Mouse (Mus musculus) heart, adult 9 months (tissue): ENCODE measurements around the gene Slc22a20.

Experiments
- DNase-seq, 2 experiments: peaks; one replicate each; pipeline ENCODE4 v3.0.0; 2022; ENCODE audit warnings: low spot score in 2 of 2

Slc22a20 gene

GRCm38 (mm10) chr19:5927026-5927425 lies 58.9 kb downstream of the Slc22a20 start:
- DNase-seq: no peak

- DNase-seq: no peak
These were observed 60.6 kb downstream of the Slc22a20 start for GRCm38 (mm10) chr19:5925311-5925855.

DNA sequence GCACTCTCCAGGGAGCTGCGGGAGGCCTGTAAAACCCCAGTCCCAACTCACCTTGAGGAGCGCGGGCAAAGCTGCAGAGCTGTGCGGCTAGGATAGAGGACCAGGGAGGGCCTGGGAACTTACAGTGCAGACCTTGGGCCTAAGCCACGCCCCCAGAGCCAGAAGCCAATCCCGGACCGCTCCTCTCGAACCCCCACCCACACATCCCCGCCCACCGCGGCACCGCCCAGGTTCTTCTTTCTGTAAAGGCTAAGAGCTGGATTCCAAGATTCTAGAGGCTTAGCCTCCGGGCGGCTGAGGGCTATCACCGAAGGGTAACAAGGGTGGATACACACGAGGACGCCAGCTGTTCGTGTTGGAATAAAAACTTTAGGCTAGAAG lies 61.2 kb downstream of the Slc22a20 start, which contains the start of gene Cdc42ep2:
Gene Cdc42ep2 (minus strand): TSS at position 104 of the 381 bp plus-strand sequence.
- peak; percentile 96 to 97 for DNase-seq

DNA sequence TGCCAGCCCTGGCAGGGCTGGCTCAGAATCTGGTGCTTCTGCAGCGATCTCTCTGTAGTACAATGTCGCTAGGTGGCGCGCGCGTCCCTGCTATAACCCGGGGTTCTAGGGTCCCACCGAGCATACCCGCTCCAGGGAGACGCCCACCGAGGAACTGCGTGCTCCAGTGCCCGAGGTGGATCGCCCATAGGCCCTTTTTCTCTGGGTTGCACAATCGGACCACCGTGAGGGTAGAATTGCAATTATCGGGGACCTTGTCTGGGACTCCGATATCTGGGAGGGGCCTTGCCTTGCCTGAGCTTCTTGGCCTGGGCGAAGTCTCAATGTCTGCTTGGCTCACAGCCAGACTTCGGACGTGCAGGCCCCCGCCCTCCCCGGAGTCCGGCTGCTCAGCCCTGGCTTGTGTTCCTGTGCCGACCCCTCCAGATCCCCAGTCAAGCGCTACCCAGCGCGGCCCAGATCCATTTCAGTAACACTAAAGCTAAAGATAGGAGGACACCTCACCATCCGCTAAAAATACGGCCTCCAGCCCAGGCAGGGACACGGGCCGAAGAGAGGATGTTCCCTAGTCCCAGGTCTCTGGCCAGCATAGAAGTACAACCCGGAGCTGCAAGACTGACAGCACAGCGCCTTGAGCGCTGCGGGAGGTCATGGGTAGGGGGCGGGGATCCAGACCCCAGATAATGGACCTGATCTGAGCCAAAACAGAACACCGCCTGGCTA lies 61.8 kb downstream of the Slc22a20 start:
- peak; percentile 88 to 93 for DNase-seq

- no peak for DNase-seq
These were observed 63.0 kb downstream of the Slc22a20 start for GRCm38 (mm10) chr19:5922963-5923362.

GRCm38 (mm10) chr19:5922119-5922942 lies 63.6 kb downstream of the Slc22a20 start:
- peak; percentile 77 to 83 for DNase-seq

DNA sequence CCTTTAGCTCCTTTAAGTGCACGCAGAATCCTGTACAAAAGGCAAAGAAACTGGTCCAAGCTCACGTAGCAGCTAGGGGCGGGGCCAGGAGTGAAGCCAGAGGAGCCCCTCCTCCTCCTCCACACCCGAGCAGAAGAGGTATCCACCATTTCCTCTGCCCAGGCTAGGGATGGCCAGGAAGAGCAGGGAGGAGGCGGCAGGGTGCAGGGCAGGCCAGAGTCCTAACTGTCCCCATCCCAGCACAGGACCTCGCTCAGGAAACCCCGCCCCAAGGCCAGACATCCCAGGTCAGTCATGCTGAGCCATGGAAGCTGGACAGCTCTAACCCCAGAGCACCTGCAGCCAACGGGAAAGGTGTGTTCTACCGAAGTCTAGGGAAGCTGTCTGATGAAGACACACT lies 64.2 kb downstream of the Slc22a20 start:
- DNase-seq: peak; percentile 50 to 63
